Mouse (Mus musculus) neural tube, embryonic 14.5 days (tissue): ENCODE results near the gene Mvk. TPM values are rescaled to one million over a fixed set of nuclear protein-coding genes. Genes with fewer than 3 reads are reported as not detected.

Experiments
- ATAC-seq: fragments of 200-750 bp; cut with Nextera tagmentation; 2 replicates; pipeline ENCODE4 v1.8.0; 2017; ENCODE audit warnings: low read depth, mild to moderate bottlenecking, moderate TSS enrichment, moderate library complexity
- H3K27ac ChIP-seq: fragments of 300-500 bp; sonication (generic); 2 replicates; pipeline ENCODE4 v1.5.1; 2014; ENCODE audit warnings: low read depth, mild to moderate bottlenecking, control low read depth, low read length, moderate library complexity, mixed read lengths
- H3K27me3 ChIP-seq: fragments of 300-500 bp; sonication (generic); 2 replicates; pipeline ENCODE4 v1.6.1; 2014; ENCODE audit warnings: low read length; ENCODE audit not compliant: control insufficient read depth, insufficient read depth
- H3K36me3 ChIP-seq: fragments of 300-500 bp; sonication (generic); 2 replicates; pipeline ENCODE4 v1.6.1; 2014; ENCODE audit warnings: low read length, mixed read lengths; ENCODE audit not compliant: control insufficient read depth, insufficient read depth
- H3K4me1 ChIP-seq: fragments of 300-500 bp; sonication (generic); 2 replicates; pipeline ENCODE4 v1.6.1; 2014; ENCODE audit warnings: low read length; ENCODE audit not compliant: control insufficient read depth, insufficient read depth
- H3K4me2 ChIP-seq: fragments of 300-500 bp; sonication (generic); 2 replicates; pipeline ENCODE4 v1.6.1; 2014; ENCODE audit warnings: mild to moderate bottlenecking, low read depth, low read length, control low read depth
- H3K4me3 ChIP-seq: fragments of 300-500 bp; sonication (generic); 2 replicates; pipeline ENCODE4 v1.5.1; 2014; ENCODE audit warnings: low read depth, low read length, control low read depth, mixed read lengths
- H3K9ac ChIP-seq: fragments of 300-500 bp; sonication (generic); replicated peaks from 2 replicates; pipeline ENCODE4 v1.6.1; 2014; ENCODE audit warnings: low read depth, mild to moderate bottlenecking, control low read depth, low read length, mixed read lengths
- H3K9me3 ChIP-seq: fragments of 300-500 bp; sonication (generic); 2 replicates; pipeline ENCODE4 v1.6.1; 2016; ENCODE audit warnings: low read length; ENCODE audit not compliant: control insufficient read depth
- WGBS: fragments of 180-500 bp; shearing (Covaris S2); extraction: QIAGEN DNeasy Blood & Tissue Kit; methylation state at CpG from one replicate; pipeline ENCODE4 v1.1.7; 2014; 5-methylcytosine and 5-hydroxymethylcytosine counted together
- polyA plus RNA-seq: library from polyadenylated mRNA; unstranded; fragments of >200 nt; fragmentation: Nextera tagmentation; extraction: Ambion mirVana; gene quantifications from 2 replicates; pipeline ENCODE4 v1.2.1, GENCODE M21; 2014

Mvk gene
- polyA plus RNA-seq, 1 experiment from 2014 or later, result 78.7 TPM

DNA sequence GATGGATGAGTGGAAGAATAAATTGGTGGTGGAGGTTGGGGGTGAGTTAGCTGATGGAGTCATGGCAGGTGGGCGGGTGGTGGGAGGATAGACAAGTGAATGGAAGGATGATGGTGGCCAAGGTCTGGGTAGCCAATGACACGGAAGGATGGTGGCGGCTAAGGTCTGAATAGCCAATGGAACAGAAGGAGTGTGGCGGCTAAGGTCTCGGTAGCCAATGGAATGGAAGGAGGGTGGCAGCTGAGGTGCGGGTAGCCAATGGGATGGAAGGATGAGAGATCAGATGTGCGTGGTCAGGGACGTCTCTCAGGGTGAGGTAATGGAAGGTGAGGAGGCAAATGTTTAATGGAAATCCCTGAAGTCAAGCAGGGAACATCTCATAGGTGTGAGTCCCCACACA is 46.2 kb downstream of the Mvk start:
- no peak overlapping the region for H3K9ac ChIP-seq
- ATAC-seq, result no peak

DNA sequence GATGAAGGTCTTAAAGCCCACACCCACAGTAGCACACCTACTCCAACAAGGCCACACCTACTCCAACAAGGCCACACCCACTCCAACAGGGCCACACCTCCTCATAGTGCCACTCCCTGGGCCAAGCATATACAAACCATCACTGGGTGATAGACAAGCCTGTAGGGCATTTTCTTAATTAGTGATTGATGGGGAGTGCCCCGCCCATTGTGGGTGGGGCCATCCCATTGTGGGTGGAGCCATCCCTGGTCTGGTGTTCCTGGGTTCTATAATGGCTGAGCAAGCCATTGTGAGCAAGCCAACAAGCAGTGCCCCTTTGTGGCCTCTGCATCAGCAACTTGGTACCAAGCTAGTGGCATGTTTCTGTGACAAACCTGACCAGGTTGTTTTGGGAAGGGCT is 50.7 kb downstream of the Mvk start:
- WGBS, result 39% methylated on average over 1 of the region's 1 CpGs
- Histone ChIP-seq H3K4me2 (no peak overlapping the region), H3K36me3 (no peaks in the 10 kb centered on the region), H3K9me3 (no peaks in the 10 kb centered on the region), H3K27me3 (no peaks in the 10 kb centered on the region), H3K27ac (no peak overlapping the region), H3K4me1 (no peaks in the 10 kb centered on the region), H3K9ac (no peak overlapping the region), H3K4me3 (no peak overlapping the region)
- no peak for ATAC-seq

More for the DNA sequence above, 46.2 kb downstream of the Mvk start:
- Histone ChIP-seq H3K4me2 (no peak overlapping the region), H3K4me3 (no peak overlapping the region), H3K36me3 (no peaks in the 10 kb centered on the region), H3K27ac (no peak overlapping the region), H3K9me3 (no peaks in the 10 kb centered on the region), H3K27me3 (no peaks in the 10 kb centered on the region), H3K4me1 (no peaks in the 10 kb centered on the region)
- WGBS, result 95% methylated on average over 8 of the region's 8 CpGs

DNA sequence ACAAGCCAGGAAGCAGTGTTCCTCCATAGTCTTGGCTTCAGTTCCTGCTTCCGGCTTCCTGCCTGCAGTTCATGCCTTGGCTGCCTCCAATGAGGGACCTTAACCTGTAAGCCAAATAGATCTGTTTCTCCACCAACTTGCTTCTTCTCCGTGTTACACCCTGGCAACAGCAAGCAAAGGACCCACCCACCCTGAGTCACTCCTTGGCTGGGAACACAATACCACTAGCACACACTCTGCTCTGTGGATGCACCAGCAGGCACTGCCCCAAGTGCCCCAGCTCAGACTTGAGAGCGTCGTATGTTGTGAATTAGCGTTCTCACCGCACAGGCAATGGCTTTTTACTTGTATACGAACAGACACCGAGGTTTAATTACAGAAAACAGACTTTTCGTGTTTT is 57.2 kb downstream of the Mvk start:
- no peak for ATAC-seq
- Histone ChIP-seq H3K27me3 (no peaks in the 10 kb centered on the region), H3K9ac (no peak overlapping the region), H3K9me3 (no peaks in the 10 kb centered on the region), H3K4me3 (no peak overlapping the region), H3K4me2 (no peak overlapping the region), H3K4me1 (no peaks in the 10 kb centered on the region), H3K36me3 (no peaks in the 10 kb centered on the region), H3K27ac (no peak overlapping the region)
- 85% methylated on average over 9 of the region's 9 CpGs for WGBS

DNA sequence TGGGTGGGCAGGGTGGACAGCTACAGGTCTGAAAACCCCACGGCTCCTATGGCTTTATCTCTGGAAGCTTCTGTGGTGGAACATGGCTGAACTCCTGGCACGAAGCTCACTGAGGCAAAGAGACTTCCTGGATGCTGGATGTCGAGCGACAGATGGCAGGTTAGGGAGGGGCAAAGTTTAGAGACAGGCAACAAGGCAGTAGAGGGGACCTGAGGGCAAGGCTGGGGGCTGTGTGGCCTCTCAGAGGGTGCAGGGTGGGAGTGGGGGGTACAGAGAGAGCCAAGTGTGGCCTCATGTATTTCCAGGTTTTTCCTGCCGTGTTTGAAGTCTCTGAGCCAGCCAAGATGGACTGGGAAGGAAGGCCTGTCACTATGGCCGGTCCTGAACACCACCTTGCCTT is 60.8 kb downstream of the Mvk start:
- Histone ChIP-seq H3K4me1 (no peaks in the 10 kb centered on the region), H3K9me3 (no peaks in the 10 kb centered on the region), H3K27ac (no peak overlapping the region), H3K9ac (no peak overlapping the region), H3K36me3 (no peaks in the 10 kb centered on the region), H3K4me2 (no peak overlapping the region), H3K4me3 (no peak overlapping the region), H3K27me3 (no peaks in the 10 kb centered on the region)
- ATAC-seq, result no peak
- WGBS, result 78% methylated on average over 6 of the region's 6 CpGs

DNA sequence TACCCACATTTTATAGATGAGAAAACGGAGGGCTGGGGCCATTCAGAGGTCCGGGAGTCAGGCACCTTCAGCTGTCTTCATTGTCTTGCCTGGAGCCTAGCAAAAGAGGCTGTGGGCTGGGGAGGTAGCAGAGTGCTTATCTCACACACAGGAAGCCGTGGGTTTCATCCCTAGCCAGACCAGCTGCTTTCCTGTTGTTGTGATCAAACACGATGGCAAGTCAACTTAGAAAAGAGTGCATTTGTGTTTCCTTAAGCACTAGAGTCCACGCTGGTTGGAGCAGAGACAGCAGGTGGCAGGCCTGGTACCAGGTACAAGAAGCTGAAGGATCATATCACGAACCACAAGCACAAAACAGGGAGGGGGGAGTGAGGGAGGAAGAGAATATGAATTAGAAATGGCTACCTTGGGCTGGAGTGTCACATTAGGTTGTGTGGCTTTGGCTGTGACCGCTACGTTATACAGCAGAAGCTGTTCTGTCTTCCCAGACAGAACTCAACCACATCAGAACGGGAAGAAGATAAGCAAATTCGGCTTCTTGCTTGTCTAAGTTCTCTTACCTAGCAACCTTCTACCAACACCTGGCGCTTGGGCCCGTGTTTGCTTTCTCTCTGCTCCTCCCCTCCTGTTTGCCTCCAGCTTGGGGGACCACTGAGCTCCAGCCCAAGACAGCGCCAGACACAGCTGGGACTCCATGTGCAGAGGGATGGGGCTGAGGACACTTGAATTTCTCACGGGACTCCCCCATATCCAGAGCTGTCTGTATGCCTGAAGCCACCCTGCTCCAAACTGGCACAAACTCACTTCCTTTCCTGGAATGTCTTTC is 61.4 kb downstream of the Mvk start:
- H3K27me3 ChIP-seq, result no peaks in the 10 kb centered on the region
- no peak overlapping the region for H3K27ac ChIP-seq
- WGBS, result 85% methylated on average over 14 of the region's 14 CpGs
- no peak overlapping the region for H3K9ac ChIP-seq
- no peak for ATAC-seq
- no peaks in the 10 kb centered on the region for H3K36me3 ChIP-seq
- H3K4me1 ChIP-seq, result no peaks in the 10 kb centered on the region
- H3K9me3 ChIP-seq, result no peaks in the 10 kb centered on the region
- no peak overlapping the region for H3K4me2 ChIP-seq
- no peak overlapping the region for H3K4me3 ChIP-seq

DNA sequence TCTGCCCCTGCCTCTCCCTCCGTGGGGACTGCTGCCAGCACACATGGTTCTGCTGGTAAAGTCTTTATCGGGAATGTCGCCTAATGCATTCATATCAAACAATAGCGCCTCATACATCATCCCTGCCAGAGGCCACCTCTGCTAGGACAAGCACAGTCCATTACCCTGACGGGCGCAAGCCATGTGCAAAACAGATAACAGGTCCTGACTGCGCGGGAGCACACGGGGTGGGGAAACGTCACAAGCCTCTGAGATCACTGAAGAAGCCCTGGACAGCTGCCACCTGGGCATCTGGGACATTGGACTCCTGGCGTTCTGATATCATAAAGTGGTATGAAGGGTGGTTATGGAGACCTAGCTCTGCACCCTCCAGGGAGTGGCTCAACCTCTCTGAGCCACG is 63.3 kb downstream of the Mvk start:
- no peak for ATAC-seq
- Histone ChIP-seq H3K27me3 (no peaks in the 10 kb centered on the region), H3K4me1 (no peaks in the 10 kb centered on the region), H3K27ac (no peak overlapping the region), H3K4me2 (no peak overlapping the region), H3K9me3 (no peaks in the 10 kb centered on the region), H3K9ac (no peak overlapping the region), H3K36me3 (no peaks in the 10 kb centered on the region), H3K4me3 (no peak overlapping the region)
- 45% methylated on average over 12 of the region's 12 CpGs for WGBS

DNA sequence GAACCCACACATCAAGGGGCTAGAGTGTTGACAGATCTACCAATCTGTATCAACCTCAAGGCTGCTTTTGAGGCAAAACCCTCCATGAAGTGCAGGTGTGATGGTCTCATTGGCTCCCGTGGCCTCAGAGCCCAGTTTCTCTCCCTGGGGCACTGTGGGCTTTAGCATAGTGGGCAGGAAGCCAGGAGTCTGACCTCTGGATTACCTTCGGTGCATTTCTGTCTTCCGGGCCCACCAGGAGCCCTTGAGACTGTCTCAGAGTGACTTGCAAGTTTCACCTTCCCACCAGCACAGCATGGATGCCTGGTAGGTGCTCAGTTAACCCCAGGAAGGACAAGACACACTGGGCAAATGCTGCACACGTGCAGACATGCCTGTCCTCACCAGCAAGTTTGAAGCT is 63.9 kb downstream of the Mvk start:
- H3K4me3 ChIP-seq, result no peak overlapping the region
- no peak overlapping the region for H3K27ac ChIP-seq
- WGBS, result 61% methylated on average over 4 of the region's 4 CpGs
- no peak overlapping the region for H3K4me2 ChIP-seq
- H3K36me3 ChIP-seq, result no peaks in the 10 kb centered on the region
- no peaks in the 10 kb centered on the region for H3K27me3 ChIP-seq
- H3K9me3 ChIP-seq, result no peaks in the 10 kb centered on the region
- no peak for ATAC-seq
- H3K9ac ChIP-seq, result no peak overlapping the region
- H3K4me1 ChIP-seq, result no peaks in the 10 kb centered on the region

DNA sequence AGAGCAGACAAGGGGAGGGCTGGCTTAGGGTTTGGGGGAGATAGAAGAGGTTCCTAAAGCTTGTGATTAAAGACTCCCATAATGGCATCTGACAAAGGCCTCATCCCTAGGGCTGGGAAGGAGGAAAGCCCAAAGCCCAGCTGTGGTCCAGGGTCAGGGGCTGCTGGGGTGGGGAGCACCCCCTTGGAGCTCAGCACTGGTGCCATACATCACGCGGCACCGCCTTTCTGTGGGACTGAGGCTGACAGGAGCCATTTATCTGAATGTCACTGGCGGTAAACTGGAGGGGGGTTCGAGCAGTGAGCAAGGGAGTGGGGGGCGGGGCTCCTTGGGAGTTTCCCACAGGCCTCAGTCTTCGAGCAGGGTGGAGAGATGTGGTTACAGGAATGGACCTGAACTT is 65.4 kb downstream of the Mvk start:
- H3K4me2 ChIP-seq, result no peak overlapping the region
- H3K36me3 ChIP-seq, result no peaks in the 10 kb centered on the region
- H3K9ac ChIP-seq, result no peak overlapping the region
- no peaks in the 10 kb centered on the region for H3K27me3 ChIP-seq
- no peak overlapping the region for H3K4me3 ChIP-seq
- H3K27ac ChIP-seq, result no peak overlapping the region
- peak; percentile 11; the same call in 1 of the 2 replicates for ATAC-seq
- H3K9me3 ChIP-seq, result no peaks in the 10 kb centered on the region
- no peaks in the 10 kb centered on the region for H3K4me1 ChIP-seq
- 35% methylated on average over 7 of the region's 7 CpGs for WGBS
